Mouse (Mus musculus) E14TG2a.4 (cell line): ENCODE data around the gene Nek7.

ENCODE experiments used
- H3K27me3 ChIP-seq: 2 replicates; pipeline ENCODE4 v1.6.1; 2014; ENCODE audit warnings: low read length, control low read depth; ENCODE audit not compliant: insufficient read depth
- H3K36me3 ChIP-seq: 2 replicates; pipeline ENCODE4 v1.6.1; 2014; ENCODE audit warnings: low read length, control low read depth; ENCODE audit not compliant: insufficient read depth
- H3K4me1 ChIP-seq: replicated peaks from 2 replicates; pipeline ENCODE4 v1.6.1; 2014; ENCODE audit warnings: low read depth, low read length, control low read depth
- H3K4me3 ChIP-seq: replicated peaks from 2 replicates; pipeline ENCODE4 v1.5.1; 2014; ENCODE audit warnings: mild to moderate bottlenecking, low read length
- H3K9me3 ChIP-seq: 2 replicates; pipeline ENCODE4 v1.6.1; 2014; ENCODE audit warnings: low read length, control low read depth
- CTCF ChIP-seq: conservative IDR thresholded peaks from 2 replicates; pipeline ENCODE4 v1.5.1; 2014; ENCODE audit warnings: low read length
- NANOG ChIP-seq: IDR thresholded peaks from 2 replicates; pipeline ENCODE4 v1.6.1; 2014; ENCODE audit warnings: borderline replicate concordance, low read length, mixed read lengths
- POU5F1 ChIP-seq: IDR thresholded peaks from 2 replicates; pipeline ENCODE4 v1.6.1; 2014; ENCODE audit warnings: low read length, borderline replicate concordance

Nek7 gene

GRCm38 (mm10) chr1:138448635-138449475 lies 171.1 kb downstream of the Nek7 start:
- H3K36me3 ChIP-seq, result no peaks in the 10 kb centered on the region
- H3K9me3 ChIP-seq, result peaks cover 18% of the 10 kb centered on the region
- TF ChIP-seq POU5F1 (no peak), NANOG (no peak), CTCF (no peak)
- H3K4me3 ChIP-seq, result no peak overlapping the region
- H3K27me3 ChIP-seq, result no peaks in the 10 kb centered on the region
- no peaks in the 10 kb centered on the region for H3K4me1 ChIP-seq

GRCm38 (mm10) chr1:138446846-138447245 lies 173.1 kb downstream of the Nek7 start:
- Histone ChIP-seq H3K4me1 (no peaks in the 10 kb centered on the region), H3K27me3 (no peaks in the 10 kb centered on the region), H3K4me3 (no peak overlapping the region), H3K9me3 (peaks cover 15% of the 10 kb centered on the region), H3K36me3 (no peaks in the 10 kb centered on the region)
- TF ChIP-seq POU5F1, result no peak
- no peak for TF ChIP-seq CTCF
- no peak for TF ChIP-seq NANOG
